Mouse (Mus musculus): ENCODE results near the gene Emid1. TPM values are rescaled to one million over a fixed set of nuclear protein-coding genes. Genes with fewer than 3 reads are reported as not detected.

The Emid1 gene
- polyA plus RNA-seq, 1 experiment from 2014 or later = 16.4 TPM

DNA sequence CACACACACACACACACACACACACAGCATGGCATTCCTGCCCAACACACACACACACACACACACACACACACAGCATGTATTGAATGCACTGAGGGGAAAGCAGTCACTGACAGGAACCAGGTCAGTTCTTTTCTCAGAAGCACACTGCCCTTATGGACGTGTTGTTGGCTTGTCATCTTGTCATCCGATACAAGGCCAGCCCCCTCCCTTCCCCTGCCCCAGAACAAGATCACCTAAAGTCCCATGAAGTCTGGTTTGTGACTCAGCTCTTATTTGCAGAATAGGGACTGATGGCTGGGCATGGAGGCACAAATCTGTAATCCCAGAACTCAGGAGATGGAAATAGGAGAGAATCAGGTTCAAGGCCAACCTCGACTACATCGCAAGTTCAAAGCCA lies 30.8 kb upstream of the Emid1 start:
- no peak for ATAC-seq (ENCODE audit: insufficient number of reproducible peaks, insufficient read depth, low FRiP score, low TSS enrichment, low read depth)
- Histone ChIP-seq H3K27me3 (no peaks in the 10 kb centered on the region), H3K4me2 (no peak overlapping the region), H3K9me3 (no peaks in the 10 kb centered on the region), H3K27ac (no peak overlapping the region), H3K4me3 (replicated peaks) (no peak overlapping the region), H3K36me3 (no peaks in the 10 kb centered on the region), H3K4me1 (replicated peaks) (peaks cover 33% of the 10 kb centered on the region), H3K9ac (replicated peaks) (no peak overlapping the region)
- WGBS = 65% methylated on average over 4 of the region's 4 CpGs

DNA sequence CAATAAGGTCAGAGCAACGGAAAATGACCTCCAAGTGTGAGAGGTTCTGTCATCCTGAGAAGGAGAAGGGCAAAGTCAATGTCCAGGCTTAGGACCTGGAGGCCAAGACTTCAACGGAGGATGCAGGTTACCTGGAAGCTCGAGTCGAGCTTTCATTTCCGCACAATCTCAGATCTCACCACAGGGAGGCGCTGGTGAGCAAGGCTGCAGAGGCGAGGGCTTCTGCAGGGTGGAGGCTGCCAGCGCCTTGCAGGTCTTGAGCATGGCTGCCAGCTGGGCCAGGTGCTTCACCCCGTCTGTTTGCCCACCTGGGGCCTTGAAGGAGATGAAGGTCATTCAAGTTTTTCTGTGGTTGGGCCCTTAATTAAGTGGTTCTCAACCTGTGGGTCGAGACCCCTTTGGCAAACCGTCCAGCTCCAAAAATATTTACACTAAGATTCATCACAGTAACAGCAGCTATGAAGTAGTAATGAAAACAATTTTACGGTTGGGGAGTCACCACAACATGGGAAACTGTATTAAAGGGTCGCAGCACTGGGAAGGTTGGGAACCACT lies 29.9 kb upstream of the Emid1 start:
- H3K27me3 ChIP-seq = no peaks in the 10 kb centered on the region
- H3K27ac ChIP-seq = peak overlapping the region; percentile 20; the same call in 1 of the 2 replicates
- no peak overlapping the region for H3K4me2 ChIP-seq
- ATAC-seq (ENCODE audit: insufficient number of reproducible peaks, insufficient read depth, low FRiP score, low TSS enrichment, low read depth) = no peak
- H3K4me3 ChIP-seq (replicated peaks) = no peak overlapping the region
- WGBS = 22% methylated on average over 13 of the region's 13 CpGs
- no peaks in the 10 kb centered on the region for H3K9me3 ChIP-seq
- peaks cover 33% of the 10 kb centered on the region for H3K4me1 ChIP-seq (replicated peaks)
- no peaks in the 10 kb centered on the region for H3K36me3 ChIP-seq
- no peak overlapping the region for H3K9ac ChIP-seq (replicated peaks)

DNA sequence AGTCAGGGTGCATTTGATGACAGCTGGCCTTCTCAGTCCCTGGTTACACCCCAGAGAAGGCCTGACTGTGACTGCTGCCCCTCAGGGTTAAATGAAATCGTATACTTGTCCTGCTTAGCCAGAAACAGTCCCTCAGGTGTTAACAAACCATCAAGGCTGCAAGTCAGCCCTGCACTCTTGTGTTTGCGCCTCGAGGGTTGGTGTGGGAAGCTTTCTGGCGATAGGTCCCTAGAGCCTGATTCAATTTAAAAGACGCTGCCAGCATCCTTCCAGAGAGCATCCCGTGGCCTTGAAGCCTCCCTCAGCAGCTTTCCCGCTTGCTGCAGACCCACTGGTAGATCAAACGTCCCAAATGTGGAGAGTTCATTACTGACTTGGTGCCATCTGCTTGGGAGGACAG lies 27.3 kb upstream of the Emid1 start:
- no peak for ATAC-seq (ENCODE audit: insufficient number of reproducible peaks, insufficient read depth, low FRiP score, low TSS enrichment, low read depth)
- Histone ChIP-seq H3K9me3 (no peaks in the 10 kb centered on the region), H3K4me3 (replicated peaks) (no peak overlapping the region), H3K9ac (replicated peaks) (no peak overlapping the region), H3K27ac (no peak overlapping the region), H3K36me3 (no peaks in the 10 kb centered on the region), H3K4me1 (replicated peaks) (peaks cover 23% of the 10 kb centered on the region), H3K4me2 (no peak overlapping the region), H3K27me3 (no peaks in the 10 kb centered on the region)
- 37% methylated on average over 8 of the region's 8 CpGs for WGBS

DNA sequence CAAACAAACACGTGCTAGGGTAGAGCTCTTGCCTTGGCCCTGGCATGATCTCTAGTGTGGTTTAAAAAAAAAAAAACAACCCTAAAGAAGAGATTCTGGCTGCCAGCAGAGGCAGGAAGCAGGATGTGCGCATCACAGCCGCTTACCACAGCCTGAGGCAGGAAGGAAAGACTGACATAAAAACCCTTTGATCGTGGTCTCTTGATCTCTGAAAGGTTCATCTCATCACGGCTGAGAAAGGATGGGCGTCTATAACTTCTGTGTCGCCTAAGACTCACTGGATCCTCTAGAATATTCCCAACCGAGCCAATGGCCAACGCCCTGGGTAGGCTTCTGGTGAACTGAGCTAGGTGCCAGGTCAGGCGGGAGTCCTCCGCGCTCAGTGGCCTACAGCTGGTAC lies 25.1 kb upstream of the Emid1 start:
- no peak for ATAC-seq (ENCODE audit: insufficient number of reproducible peaks, insufficient read depth, low FRiP score, low TSS enrichment, low read depth)
- no peak overlapping the region for H3K4me2 ChIP-seq
- 69% methylated on average over 12 of the region's 12 CpGs for WGBS

DNA sequence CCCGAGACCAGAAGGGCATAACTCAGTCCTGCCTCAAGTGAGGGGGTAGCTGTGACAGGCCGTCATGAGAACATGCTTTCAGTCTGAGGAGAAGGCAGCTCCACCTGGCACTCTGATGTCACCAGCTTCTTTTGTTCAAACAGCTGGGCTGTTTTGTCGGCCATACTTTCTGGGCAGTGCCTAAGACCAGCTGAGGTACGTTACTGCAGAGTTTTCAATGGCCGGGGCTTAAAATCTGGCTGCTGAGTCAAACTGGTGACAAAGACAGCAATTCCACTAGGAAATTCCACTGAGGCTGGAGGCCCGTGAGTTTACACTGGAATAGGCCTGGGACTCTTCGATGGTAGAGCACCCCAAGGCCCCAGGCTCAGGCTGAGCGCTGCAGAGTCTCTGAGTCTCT lies 24.6 kb upstream of the Emid1 start:
- H3K4me2 ChIP-seq = no peak overlapping the region
- H3K9me3 ChIP-seq = no peaks in the 10 kb centered on the region
- no peak overlapping the region for H3K9ac ChIP-seq (replicated peaks)
- ATAC-seq (ENCODE audit: insufficient number of reproducible peaks, insufficient read depth, low FRiP score, low TSS enrichment, low read depth) = no peak
- H3K27ac ChIP-seq = no peak overlapping the region
- 74% methylated on average over 8 of the region's 8 CpGs for WGBS
- no peaks in the 10 kb centered on the region for H3K36me3 ChIP-seq
- H3K4me3 ChIP-seq (replicated peaks) = no peak overlapping the region
- H3K4me1 ChIP-seq (replicated peaks) = peaks cover 13% of the 10 kb centered on the region; the same call in 1 of the 2 replicates
- H3K27me3 ChIP-seq = no peaks in the 10 kb centered on the region

More for the DNA sequence above, 25.1 kb upstream of the Emid1 start:
- no peak overlapping the region for H3K9ac ChIP-seq (replicated peaks)
- peaks cover 13% of the 10 kb centered on the region; the same call in 1 of the 2 replicates for H3K4me1 ChIP-seq (replicated peaks)
- H3K27me3 ChIP-seq = no peaks in the 10 kb centered on the region
- no peak overlapping the region for H3K4me3 ChIP-seq (replicated peaks)
- no peaks in the 10 kb centered on the region for H3K9me3 ChIP-seq
- no peaks in the 10 kb centered on the region for H3K36me3 ChIP-seq
- no peak overlapping the region for H3K27ac ChIP-seq

DNA sequence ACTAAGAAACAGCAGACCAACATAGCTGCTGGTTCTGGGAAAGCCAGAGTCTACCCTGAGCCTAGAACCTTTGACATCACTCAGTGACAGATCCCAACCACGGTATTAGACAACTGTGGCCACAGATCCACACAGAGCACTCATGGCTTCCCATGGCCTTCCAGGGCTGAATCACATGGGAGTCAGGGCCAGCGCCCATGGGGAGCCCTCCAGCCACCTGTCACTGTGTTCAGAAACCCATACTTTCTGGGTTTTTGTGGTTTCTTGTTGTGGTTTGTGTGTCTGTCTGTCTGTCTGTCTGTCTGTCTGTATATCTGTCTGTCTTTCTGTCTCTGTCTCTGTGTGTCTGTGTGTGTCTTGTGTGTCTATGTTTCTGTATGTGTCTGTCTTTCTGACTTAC lies 23.8 kb upstream of the Emid1 start:
- Histone ChIP-seq H3K4me3 (replicated peaks) (no peak overlapping the region), H3K9ac (replicated peaks) (no peak overlapping the region), H3K4me2 (no peak overlapping the region), H3K4me1 (replicated peaks) (peaks cover 13% of the 10 kb centered on the region; the same call in 1 of the 2 replicates), H3K9me3 (no peaks in the 10 kb centered on the region), H3K36me3 (no peaks in the 10 kb centered on the region), H3K27ac (no peak overlapping the region), H3K27me3 (no peaks in the 10 kb centered on the region)
- ATAC-seq (ENCODE audit: insufficient number of reproducible peaks, insufficient read depth, low FRiP score, low TSS enrichment, low read depth) = no peak
- 88% methylated on average over 2 of the region's 2 CpGs for WGBS

DNA sequence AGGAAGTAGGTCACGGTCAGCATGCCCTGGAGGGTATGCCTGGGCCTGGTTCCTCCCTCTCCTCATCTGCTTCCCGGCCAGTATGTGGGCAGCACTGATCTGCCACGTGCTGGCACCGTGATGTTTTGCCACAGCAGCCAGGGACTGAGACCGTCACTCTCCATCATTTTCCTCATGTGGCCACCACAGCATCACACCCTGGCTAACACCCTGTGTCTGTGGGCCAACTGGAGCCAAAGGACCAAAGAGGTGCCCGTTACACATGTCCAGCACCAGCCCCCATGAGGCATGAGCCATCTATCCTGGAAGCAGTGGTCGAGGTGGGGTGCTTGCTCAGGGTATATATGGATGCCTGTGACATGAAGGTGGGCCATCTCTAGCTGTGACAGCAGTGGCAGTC lies 23.1 kb upstream of the Emid1 start:
- 84% methylated on average over 7 of the region's 7 CpGs for WGBS

DNA sequence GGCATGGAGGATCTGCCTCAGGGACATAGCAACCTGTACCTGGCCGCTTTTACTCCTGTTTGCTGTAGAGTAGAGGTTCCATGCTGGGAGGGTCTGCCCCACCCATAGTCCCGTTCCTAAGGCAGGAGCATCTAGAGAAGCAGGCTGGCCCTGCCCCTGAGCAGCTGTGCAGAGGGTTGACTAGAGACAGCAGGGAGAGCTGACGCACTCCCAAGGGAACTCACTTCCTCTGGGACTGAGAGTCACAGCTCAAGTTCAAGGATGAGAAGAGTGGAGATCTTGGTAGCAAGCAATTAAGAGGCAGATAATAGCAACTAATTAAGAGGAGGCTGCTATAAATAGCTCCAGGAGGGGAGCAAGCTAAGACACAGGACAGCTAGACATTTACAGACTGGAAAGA lies 20.8 kb upstream of the Emid1 start:
- no peak for ATAC-seq (ENCODE audit: insufficient number of reproducible peaks, insufficient read depth, low FRiP score, low TSS enrichment, low read depth)
- 44% methylated on average over 3 of the region's 3 CpGs for WGBS

More for the DNA sequence above, 23.1 kb upstream of the Emid1 start:
- Histone ChIP-seq H3K4me1 (replicated peaks) (peaks cover 13% of the 10 kb centered on the region; the same call in 1 of the 2 replicates), H3K27ac (no peak overlapping the region), H3K27me3 (no peaks in the 10 kb centered on the region), H3K4me2 (no peak overlapping the region), H3K4me3 (replicated peaks) (no peak overlapping the region), H3K9me3 (no peaks in the 10 kb centered on the region), H3K36me3 (no peaks in the 10 kb centered on the region), H3K9ac (replicated peaks) (no peak overlapping the region)
- ATAC-seq (ENCODE audit: insufficient number of reproducible peaks, insufficient read depth, low FRiP score, low TSS enrichment, low read depth) = no peak

DNA sequence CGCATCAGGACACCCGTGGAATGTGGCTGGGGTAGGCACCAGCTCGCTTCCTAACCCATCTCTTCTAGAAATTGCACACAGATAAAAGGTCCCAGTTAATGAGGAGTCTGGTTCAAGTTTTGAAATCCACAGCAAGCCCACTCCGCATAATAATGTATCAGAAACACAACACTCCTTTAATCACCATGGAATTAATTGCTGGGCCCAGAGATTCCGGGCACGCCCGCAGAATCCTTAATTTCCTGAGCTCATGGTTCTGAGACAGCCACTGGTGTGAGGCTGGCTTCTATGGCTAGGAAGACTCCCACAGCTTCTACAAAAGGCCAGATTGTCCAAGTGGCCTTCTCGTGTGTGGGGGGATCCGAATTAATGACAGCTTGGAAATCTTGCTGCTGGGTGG lies 15.3 kb upstream of the Emid1 start:
- Histone ChIP-seq H3K27ac (no peak overlapping the region), H3K27me3 (no peaks in the 10 kb centered on the region), H3K4me3 (replicated peaks) (no peak overlapping the region), H3K36me3 (no peaks in the 10 kb centered on the region), H3K9me3 (no peaks in the 10 kb centered on the region), H3K9ac (replicated peaks) (no peak overlapping the region), H3K4me1 (replicated peaks) (peaks cover 23% of the 10 kb centered on the region), H3K4me2 (no peak overlapping the region)
- WGBS = 84% methylated on average over 9 of the region's 9 CpGs
- ATAC-seq (ENCODE audit: insufficient number of reproducible peaks, insufficient read depth, low FRiP score, low TSS enrichment, low read depth) = no peak

More for the DNA sequence above, 20.8 kb upstream of the Emid1 start:
- Histone ChIP-seq H3K36me3 (no peaks in the 10 kb centered on the region), H3K4me2 (no peak overlapping the region), H3K4me1 (replicated peaks) (no peaks in the 10 kb centered on the region; the same call in 1 of the 2 replicates), H3K27ac (no peak overlapping the region), H3K9ac (replicated peaks) (no peak overlapping the region), H3K4me3 (replicated peaks) (no peak overlapping the region), H3K27me3 (no peaks in the 10 kb centered on the region), H3K9me3 (no peaks in the 10 kb centered on the region)

DNA sequence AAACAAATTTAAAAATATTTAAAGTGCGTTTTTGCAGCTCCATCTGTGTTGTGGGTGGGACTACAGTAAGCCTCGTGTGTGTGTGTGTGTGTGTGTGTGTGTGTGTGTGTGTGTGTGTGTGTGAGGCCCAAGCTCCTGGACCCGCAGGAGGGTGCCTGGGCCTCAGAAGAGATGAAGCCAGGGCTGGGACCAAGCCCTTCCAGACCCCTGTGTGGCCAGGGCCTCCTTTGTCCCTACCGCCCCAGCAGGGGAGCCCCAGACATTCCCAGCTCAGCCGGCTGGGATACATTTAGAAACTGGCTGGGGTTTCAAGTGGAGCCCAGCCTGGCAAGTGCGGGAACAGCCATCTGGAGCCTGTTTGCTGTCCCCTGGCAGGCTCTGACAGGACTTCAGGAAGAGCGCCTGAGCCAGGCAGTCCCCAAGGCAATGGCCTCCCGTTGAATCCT lies 13.4 kb upstream of the Emid1 start:
- no peak overlapping the region for H3K9ac ChIP-seq (replicated peaks)
- H3K27ac ChIP-seq = peak overlapping the region; percentile 80
- 10% methylated on average over 8 of the region's 8 CpGs for WGBS

DNA sequence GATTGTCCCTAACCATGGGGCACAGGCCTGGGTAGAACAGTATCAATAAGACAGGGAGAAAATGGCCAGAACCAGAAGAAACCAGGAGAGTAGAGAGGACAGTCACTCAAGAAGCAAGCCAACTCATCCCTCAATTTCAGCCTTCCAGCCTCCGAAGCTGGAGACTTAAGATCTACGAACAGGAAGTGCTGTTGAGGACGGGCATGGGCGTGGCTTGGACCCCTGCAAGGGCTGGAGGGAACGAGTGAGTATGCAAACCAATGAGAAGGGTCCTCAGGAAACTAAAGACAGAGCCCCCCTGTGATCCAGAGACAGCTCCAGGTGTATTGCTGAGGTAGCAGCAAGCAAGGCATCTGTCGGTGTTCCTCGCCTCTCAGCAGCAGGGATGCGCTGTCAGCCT lies 12.3 kb upstream of the Emid1 start:
- WGBS = 22% methylated on average over 8 of the region's 8 CpGs
- no peak overlapping the region for H3K4me3 ChIP-seq (replicated peaks)
- peaks cover 23% of the 10 kb centered on the region for H3K4me1 ChIP-seq (replicated peaks)
- peaks cover 4% of the 10 kb centered on the region; the same call in 1 of the 2 replicates for H3K9me3 ChIP-seq
- no peak for ATAC-seq (ENCODE audit: insufficient number of reproducible peaks, insufficient read depth, low FRiP score, low TSS enrichment, low read depth)
- H3K9ac ChIP-seq (replicated peaks) = no peak overlapping the region
- H3K4me2 ChIP-seq = no peak overlapping the region; the same call in 1 of the 2 replicates
- H3K36me3 ChIP-seq = no peaks in the 10 kb centered on the region
- no peaks in the 10 kb centered on the region for H3K27me3 ChIP-seq
- H3K27ac ChIP-seq = no peak overlapping the region

More for the DNA sequence above, 13.4 kb upstream of the Emid1 start:
- H3K9me3 ChIP-seq = peaks cover 4% of the 10 kb centered on the region; the same call in 1 of the 2 replicates
- no peak overlapping the region; the same call in 1 of the 2 replicates for H3K4me2 ChIP-seq
- no peak overlapping the region for H3K4me3 ChIP-seq (replicated peaks)
- H3K36me3 ChIP-seq = no peaks in the 10 kb centered on the region
- H3K27me3 ChIP-seq = no peaks in the 10 kb centered on the region
- peak; percentile 71 for ATAC-seq (ENCODE audit: insufficient number of reproducible peaks, insufficient read depth, low FRiP score, low TSS enrichment, low read depth)
- peaks cover 23% of the 10 kb centered on the region for H3K4me1 ChIP-seq (replicated peaks)

DNA sequence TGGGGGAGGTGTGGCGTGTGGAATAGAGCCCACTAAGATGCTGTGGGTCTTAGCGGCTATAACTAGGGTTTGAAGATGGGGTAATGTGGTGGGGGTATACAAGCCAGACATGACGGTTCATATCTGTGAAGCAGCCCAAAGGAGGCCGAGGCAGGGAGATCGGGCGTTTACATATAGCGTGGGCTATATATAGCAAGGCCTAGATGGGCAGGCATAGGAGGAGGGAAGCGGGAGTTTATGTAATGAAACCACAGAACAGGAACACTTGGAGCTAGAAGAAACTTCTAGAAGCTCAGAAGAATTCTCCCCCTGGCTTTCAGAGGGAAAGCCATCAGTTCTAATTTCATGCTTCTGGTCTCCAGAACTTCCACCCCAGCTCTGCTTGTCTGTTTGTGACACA lies 11.4 kb upstream of the Emid1 start:
- Histone ChIP-seq H3K27ac (no peak overlapping the region), H3K4me1 (replicated peaks) (peaks cover 23% of the 10 kb centered on the region), H3K36me3 (no peaks in the 10 kb centered on the region), H3K4me3 (replicated peaks) (no peak overlapping the region), H3K9ac (replicated peaks) (no peak overlapping the region), H3K27me3 (no peaks in the 10 kb centered on the region), H3K9me3 (peaks cover 4% of the 10 kb centered on the region; the same call in 1 of the 2 replicates), H3K4me2 (no peak overlapping the region)
- WGBS = 85% methylated on average over 8 of the region's 8 CpGs
- no peak for ATAC-seq (ENCODE audit: insufficient number of reproducible peaks, insufficient read depth, low FRiP score, low TSS enrichment, low read depth)

Data from limb, embryonic 12.5 days (tissue).